Mouse (Mus musculus) heart, adult 2 months (tissue): Measurements from ENCODE around the gene Cdkl5.

Experiments used
- CTCF ChIP-seq: fragments of 200-600 bp; IDR thresholded peaks from 2 replicates; pipeline ENCODE4 v1.8.1; 2022; ENCODE audit warnings: antibody characterized with exemption, mild to moderate bottlenecking, moderate library complexity
- POLR2A ChIP-seq: fragments of 200-500 bp; IDR thresholded peaks from 2 replicates; pipeline ENCODE4 v1.6.1; 2011; ENCODE audit warnings: mild to moderate bottlenecking, low read depth, low read length, control low read depth; ENCODE audit not compliant: insufficient read depth

DNA sequence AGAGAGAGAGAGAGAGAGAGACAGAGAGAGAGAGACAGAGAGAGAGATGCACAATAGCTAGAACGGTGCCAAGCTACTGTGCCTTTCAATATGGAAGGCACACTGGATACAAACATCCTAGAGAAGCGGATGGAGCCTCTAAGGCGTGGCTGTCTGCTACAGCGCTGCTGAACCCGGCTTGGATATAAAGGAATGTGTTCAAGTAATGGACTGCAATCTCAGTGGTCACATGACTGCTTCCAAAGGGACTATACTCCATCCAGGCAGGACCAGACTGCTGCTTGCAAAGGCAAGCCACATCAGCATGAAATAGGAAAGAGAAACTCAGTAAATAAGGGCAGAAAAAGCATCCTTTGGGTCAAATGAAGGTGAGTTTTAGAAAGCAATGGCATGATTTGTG is 258.9 kb downstream of the Cdkl5 start, which contains the start of gene Ppef1:
- TF ChIP-seq POLR2A: no peak
- no peak for TF ChIP-seq CTCF
